Mouse (Mus musculus) cerebellum, postnatal 14 days (tissue): ENCODE data around the gene Celf2.

Source experiments
- DNase-seq, 2 experiments: peaks; one replicate each; pipeline ENCODE4 v3.0.0; 2021; ENCODE audit warnings: mixed read lengths in 2 of 2

The Celf2 gene

DNA sequence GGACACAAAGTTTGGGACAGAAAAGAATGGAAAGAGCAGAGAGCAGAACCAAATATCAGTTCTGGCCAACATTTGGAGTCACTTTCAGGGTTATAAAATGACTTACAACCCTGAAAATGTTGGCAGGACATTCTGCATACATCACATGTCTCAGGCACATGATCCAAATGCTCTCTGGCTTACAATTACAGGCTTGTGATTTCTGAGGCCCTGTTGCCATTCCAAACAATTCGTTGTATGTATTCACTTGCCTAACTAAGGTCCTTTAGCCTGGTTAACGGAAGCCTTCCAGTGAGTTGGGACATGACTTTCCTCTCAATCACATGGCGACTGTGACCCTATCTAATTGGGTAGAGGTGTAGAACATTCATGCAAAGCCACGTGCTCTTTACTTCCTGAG is 249.2 kb downstream of the Celf2 start:
- DNase-seq: no peak

DNA sequence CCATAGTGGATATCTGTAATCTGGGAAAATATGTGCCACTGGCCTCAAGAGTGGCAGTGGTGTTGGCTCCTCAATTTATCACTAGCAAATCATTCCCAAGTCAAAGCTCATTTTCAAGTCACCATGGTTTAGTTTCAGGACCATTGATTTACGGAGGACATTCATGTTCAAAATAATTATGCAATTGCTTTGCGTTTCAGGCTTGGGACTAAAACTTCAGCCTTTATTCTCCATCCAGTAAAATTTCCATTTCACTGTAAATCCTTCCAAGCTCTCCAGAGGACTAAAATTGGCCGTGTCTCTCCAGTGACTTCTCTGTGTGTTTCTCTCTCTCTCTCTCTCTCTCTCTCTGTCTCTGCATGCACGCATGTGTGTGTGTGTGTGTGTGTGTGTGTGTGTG is 249.7 kb downstream of the Celf2 start:
- DNase-seq: no peak

DNA sequence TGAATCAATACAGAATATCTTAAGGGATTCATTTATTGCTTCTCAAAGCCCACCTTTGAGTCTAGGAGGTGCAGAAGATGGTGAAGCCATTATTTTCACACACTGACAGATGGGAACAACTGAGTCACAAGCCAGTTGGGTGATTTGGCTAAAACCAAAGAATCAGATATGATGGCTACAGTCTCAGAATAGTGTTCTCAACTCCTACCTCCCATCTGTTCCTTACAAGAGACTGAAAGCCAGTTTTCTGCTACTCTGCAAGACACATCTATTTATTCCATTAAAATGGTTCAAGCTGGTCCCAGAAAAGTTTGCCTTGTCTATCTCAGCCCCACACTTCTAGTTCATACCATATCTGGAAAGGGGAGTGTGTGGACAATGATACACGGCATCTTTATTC is 253.3 kb downstream of the Celf2 start:
- no peak for DNase-seq

DNA sequence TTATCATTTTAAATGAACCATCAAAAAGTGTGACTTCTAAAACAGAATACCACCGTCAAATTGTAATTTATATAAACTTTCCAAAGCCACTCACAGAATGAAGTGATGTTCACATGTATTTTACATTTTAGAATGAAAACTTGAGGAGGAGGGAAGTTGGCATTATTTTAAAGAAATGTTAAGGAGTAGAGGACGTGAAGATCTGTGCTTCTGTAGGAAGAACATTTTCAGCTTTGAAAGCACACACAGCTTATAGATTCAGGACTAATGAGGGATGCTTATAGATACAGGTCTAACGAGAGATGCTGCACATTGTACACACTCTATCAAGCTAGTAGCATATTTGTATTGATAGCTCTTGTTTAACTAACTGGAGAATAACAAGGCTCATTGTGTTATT is 254.0 kb downstream of the Celf2 start:
- no peak for DNase-seq

GRCm38 (mm10) chr2:7250314-7250713 is 259.0 kb downstream of the Celf2 start:
- DNase-seq: no peak

DNA sequence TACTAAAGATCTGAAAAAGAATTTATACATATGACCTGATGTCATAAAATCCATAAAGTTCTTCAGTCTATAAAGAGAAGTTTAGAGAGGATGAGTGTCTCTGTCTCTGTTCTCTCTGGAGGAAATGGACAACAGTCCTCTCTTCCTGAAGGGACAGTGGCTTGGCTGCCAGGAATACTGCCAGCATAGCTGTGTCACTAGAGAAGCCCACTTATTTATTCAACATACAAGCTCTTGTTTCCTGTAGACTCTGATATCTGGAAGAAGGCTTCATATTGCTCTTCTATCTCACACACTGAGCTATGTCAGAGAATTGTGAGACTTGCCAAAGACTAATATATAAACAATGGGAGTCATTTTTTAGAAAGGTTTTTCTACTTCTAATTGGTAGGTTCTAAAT is 260.4 kb downstream of the Celf2 start:
- no peak for DNase-seq

GRCm38 (mm10) chr2:7245958-7246774 is 263.2 kb downstream of the Celf2 start:
- no peak for DNase-seq

GRCm38 (mm10) chr2:7242139-7242538 is 267.2 kb downstream of the Celf2 start:
- no peak for DNase-seq

DNA sequence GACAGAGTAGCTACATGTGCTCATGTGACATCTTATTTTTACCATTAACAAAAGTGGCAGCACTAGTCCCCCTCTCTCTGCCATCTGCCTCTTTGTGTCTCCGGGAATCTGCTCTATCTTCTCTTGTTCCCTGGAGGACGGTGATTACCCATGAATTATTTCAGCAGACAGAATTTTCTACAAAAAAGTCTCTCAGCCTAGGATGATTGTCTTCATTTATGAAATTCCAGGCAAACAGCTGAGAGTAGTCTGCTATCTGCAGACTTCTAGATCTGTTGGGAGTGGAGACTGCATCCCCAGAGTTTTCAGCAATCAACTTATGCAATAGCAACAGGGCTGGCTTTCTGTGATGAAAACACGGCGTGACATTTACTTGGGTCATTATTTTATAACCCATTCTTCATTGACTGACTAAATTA is 267.8 kb downstream of the Celf2 start:
- no peak for DNase-seq

DNA sequence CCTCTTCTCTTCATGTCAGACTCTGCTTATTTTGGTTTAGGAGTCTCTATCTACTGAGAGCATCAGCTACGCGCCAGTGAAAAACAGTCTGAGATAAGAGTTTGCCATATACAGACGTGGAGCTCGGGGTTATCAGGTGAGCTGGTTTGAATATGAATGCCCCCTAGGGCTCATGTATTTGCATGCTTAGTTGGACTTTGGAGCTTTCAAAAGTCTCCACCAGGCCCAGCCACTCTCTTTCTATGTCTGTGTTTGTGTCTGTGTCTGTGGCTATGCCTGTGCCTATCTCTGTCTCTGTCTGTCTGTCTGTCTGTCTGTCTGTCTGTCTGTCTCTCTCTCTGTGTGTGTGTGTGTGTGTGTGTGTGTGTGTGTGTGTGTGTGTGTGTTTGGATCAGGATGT is 272.1 kb downstream of the Celf2 start:
- DNase-seq: no peak

DNA sequence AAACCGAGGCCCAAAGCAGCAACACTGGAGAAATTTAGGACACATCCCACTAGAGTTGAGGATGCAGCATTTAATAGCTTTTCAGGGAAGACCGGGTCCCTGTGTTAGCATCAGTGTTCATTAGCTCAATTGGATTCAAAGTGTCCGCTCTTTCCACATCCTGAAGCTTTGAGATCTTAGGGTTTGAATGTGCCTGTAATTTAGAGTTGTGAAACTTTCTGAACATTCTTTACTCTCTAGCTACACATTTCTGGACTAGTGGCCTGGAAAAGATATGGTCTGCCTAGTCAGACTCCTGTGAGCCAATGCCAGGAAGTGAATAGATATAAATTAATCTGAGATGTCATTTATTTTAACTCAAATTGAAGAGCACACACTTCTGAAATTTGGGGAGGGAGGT is 272.9 kb downstream of the Celf2 start:
- no peak for DNase-seq

DNA sequence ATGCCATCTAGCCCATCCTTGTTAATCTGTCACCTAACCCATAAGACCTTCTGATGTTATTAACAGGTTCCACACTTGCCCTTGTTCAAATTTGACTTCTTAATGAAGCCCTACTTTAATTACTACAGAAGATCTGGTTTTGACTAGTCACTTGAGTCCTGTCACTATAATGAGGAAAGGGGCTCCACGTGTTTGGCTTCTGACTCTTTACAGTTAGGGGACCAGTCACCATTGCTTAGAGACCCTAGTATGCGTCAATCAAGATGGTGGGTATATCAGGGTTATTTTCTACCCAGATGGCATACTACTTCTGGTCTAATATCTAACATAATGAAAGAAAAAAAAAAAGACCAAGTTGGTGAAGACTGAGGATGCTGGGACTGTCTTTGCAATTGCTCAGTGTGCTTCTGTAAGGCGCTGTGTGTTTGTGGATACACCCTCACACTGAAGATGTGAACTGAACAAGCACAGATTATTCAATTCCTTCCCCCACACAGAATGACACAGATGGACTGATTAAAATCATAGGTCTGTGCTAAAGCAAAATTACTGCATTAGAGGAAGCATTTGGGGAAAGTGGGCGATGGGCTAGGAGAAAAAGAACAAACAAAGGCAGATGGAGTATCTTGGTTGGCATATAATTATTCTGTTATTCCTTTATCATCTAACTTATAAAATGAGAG is 274.2 kb downstream of the Celf2 start:
- DNase-seq: no peak

DNA sequence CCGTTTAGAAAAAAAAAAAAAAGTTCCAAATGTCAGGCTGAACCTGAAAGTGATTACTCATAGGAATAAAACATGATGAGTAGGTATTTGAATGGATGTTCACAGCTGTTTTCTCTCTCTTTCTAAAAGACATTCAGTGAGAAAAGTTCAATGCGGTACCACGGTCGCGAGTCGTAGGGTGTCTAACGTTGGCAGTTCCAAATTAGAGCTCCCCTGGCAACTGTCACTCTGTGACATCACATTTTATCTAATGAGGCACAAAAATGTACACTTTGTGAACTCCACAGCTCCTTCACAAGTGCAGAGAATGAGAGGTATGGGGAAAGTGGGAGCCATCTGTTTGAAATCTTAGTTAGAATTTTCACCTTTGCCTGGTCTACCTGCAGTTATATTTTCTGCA is 274.8 kb downstream of the Celf2 start:
- DNase-seq: no peak

DNA sequence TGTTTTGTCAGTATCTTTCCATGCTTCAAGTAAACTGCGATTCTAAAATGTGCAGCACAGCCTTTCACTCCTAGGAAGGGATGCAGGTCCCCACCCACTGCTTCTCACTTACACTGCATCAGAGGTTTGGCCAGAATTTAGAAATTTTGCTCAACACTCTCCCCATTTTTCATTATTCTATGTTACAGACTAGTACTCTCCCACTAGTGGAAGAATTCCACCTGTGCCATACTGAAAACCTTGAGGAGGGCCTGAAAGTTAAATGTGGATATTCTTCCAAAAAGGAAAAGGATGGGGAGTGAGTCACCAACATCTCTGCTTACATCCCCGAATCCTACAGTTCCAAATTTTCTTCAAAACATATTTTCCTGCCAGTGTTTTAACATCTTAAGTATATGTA is 276.0 kb downstream of the Celf2 start:
- no peak for DNase-seq

DNA sequence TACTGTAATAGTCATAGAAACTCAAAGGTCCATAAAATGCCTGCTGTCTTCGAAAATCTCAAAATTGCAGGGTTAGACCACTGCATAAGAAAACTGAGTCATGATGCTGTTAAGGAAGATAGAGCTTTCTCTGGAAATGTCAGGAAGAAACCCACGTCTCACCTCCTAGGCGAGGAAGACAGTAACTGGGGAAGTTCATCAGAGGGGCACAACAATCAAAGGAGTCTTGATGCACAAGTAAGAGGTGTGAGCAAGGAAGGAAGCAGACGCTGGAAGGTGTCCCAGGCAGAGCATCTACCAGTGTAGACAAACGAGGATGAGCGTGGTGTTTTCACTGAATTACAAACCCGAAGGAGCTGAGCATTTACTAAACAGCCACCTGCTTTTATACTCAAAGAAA is 282.6 kb downstream of the Celf2 start:
- DNase-seq: no peak

- DNase-seq: no peak
Observed at GRCm38 (mm10) chr2:7224346-7225071, 284.9 kb downstream of the Celf2 start.

DNA sequence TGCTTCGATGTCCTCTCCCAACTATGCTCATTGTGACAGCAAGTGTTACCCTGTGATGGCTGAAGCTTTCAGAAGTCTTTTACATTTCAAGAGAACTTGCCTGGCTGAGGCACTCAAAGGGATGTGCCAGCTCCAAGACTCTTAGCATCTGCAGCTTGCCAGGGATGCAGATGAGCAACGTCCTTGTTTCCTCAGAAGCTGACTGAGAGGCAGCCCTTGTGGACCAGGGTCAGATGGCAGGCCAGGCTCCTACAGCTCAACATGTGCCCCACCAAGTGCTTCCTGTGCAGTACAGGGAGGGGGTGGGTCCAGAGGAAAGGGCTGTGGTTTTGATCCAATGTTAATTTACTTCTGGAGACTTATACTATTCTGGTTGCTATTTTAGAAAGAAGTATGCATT is 285.8 kb downstream of the Celf2 start:
- no peak for DNase-seq

DNA sequence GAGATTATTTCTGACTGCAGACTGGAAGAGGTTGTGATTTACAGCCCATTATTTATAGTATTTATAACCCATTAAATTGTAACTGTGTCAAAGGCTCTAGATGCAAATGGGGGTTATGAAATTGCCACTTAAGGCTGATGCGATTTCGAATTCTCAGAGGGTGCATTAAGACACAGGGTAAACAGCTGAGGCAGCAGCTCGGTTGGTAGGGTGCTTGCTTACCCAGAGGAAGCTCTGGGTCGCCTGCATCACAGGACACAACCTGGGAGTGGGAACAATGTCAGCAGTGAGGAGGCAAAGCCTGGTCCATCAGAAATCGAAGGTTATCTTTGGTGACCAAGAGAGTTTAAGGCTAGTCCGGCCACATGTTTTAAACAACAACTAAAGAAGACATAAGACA is 286.5 kb downstream of the Celf2 start:
- no peak for DNase-seq

DNA sequence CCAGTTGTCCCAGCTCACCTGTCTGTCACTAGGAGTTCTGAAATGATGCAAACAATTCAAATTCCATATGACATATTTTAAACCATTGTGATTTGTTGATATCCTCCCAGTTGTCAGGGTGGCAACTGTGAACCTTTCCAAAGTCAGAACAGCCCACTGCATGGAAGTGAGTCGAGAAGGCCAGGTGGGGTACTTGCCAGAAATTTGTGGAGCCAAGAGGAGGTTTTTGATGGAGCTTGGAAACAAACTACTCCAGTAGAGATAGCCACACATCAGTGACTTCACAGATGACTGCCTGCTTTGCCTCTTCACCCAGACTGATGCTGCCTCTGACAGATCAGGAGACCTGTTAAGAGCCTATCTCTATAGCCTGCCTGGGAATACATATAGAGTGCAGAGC is 287.5 kb downstream of the Celf2 start:
- DNase-seq: peak; percentile 48 to 65

GRCm38 (mm10) chr2:7218101-7218500 is 291.3 kb downstream of the Celf2 start:
- DNase-seq: no peak

DNA sequence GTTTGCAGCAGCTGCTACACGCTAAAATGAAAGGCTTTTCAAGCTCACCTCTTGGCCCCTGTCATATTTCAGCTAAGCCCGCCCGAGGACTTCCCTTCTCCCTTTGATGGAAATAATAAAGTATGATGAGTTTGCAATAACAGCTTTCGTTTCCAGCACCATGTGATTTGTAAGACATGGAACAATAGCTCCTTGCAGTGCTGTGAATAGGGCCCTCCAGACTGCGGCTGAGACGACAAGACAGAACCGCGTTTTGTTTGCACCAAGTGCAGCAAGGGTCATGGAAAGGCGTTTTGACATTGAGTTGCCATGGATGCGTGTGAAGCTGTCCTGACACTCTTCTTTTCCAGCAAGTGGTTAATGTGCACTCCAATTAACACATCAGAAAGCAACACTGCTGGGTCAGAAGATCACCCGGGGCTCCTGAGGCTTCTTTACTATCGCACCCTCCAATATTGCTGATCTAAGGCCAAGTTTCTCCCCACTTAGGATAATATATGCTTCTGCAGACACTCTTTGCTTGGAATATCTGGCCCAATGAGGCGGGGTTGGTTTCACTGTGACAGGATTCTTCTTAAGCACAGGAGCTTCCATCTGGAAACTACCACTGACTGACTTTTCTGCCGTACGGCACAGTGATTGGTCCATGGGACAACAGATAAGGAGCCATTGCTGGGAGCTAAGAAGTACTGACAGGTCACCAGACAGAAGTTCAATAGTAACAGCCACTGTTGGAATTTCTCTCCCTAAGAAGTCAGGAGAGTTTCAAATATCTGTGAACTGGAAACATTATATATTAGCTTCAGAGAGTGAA is 301.5 kb downstream of the Celf2 start:
- DNase-seq: no peak

DNA sequence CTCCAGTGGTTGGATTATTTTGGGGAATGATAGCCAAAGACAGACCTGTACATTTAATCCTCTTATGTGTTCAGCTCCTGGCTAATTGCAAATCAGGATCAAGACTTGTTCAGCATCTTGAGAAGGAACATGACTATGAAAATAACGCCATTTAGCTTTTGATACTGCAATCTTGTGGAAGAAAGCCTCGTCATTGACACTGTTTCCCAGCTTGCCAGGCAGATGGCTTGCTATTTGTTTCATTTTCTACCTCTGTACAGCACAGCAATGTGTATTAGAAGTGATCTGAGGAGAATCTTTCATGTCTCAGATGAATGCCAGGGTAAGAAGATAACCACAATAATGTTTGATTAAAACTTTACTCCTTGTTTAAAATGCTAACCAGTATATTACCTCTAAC is 315.9 kb downstream of the Celf2 start:
- DNase-seq: no peak

GRCm38 (mm10) chr2:7179186-7179585 is 330.2 kb downstream of the Celf2 start:
- no peak for DNase-seq
